Mouse (Mus musculus) naive thymus-derived CD4-positive, alpha-beta T cell, adult 2 months (primary cell): Measurements from ENCODE around the gene Elmsan1.

Experiments
- DNase-seq: peaks from one replicate; pipeline ENCODE4 v3.0.0-alpha.2; 2011; ENCODE audit warnings: low read depth

Gene Elmsan1

DNA sequence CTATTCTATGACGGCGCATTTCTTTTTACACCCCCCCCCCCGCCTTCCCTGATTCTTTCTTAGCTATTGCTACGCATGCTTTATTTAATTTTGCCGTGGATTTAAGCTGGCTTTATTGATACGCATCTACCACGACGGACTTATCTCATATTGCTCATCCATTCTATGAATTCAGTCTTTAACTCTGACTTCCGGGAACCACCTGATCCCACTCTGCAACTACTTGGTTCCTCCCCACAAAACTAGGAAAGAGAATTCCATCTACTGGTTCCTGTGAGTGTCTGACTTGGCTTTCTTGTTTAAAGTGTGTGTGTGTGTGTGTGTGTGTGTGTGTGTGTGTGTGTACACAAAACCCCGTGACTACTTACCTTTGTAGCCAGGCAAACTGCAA is 70.1 kb downstream of the Elmsan1 start:
- peak; percentile 40 for DNase-seq

GRCm38 (mm10) chr12:84147954-84148621 is 70.6 kb downstream of the Elmsan1 start, which contains the start of gene Pnma1:
Gene Pnma1, minus strand, starts transcription at chr12:84148489.
- DNase-seq = peak; percentile 61

- no peak for DNase-seq
These were observed 76.2 kb downstream of the Elmsan1 start for GRCm38 (mm10) chr12:84142281-84143050.

GRCm38 (mm10) chr12:84141271-84141670 is 77.4 kb downstream of the Elmsan1 start:
- no peak for DNase-seq

DNA sequence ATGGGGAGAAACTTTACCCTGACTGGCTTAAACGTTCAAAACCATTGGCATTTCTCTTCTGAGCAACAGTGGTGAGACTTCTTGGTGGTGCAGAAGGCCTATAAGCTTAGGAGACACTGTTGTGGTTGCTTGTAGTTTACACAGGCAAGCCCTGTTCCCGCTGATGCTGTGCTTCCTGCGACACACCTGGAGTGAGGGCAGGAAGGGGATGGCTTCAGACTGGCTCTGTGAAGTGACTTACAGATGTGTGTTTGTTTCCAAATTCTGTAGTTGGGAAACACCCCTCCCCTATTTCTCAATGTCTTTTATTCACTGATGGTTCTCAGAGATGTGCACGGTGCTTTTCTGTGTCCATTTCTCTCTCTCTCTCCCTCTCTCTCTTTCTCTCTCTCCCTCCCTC is 78.5 kb downstream of the Elmsan1 start:
- DNase-seq = no peak

DNA sequence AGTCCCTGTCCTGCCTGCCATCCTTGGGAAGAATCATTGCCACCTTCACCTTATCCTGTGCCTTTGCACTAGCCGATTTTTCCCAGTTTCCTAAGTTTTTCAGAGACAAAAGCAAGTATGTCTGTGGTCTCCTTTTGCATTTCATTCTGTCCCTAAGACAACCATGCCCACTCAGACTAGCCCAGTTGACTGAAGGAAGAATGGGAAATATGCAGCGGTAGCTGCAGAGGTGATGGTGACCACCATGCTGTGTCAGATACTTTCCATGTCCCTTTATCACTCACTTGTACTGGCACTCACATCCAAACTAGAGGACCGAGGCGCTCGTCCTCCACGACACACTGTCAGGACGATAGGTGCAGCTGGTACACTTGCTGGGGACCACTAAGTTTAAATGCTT is 81.5 kb downstream of the Elmsan1 start:
- DNase-seq = no peak

DNA sequence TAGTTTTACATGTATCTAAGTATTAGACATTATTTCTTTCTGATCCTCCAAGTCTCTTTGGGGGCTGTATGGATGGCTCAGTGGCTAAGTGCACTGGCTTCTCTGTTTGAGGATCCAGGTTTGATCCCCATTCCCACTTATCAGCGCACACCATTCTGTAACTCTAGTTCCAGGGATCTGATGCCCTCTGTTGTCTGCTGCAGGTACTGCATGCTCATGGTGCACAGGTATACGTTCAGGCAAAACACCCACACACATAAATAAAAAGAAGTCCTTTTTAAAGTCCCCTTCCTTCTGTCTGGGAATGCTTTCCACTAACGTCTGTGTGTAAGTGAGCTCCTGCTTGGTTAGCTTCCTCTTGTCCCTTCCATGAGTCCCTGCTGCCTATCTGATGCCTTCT is 86.4 kb downstream of the Elmsan1 start:
- DNase-seq = peak; percentile 50

GRCm38 (mm10) chr12:84129931-84130330 is 88.8 kb downstream of the Elmsan1 start:
- no peak for DNase-seq

DNA sequence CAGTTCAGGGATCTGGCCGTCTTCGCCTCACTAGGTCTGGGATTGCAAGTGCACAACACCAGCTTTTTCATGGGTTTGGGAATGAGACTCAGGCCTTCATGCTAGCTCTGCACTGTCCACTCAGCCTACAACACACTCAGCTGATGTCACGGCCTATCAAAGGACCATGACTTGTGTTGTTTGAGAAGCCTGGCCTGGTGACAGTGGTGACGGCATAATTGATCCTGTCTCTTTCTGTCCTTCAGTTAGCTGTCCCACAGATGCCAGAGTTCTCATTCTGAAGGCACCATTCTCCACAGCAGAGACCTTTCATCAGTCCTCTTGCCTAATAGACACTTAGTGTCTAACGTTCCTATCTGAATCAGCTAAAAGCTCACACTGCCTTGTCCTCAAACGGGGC is 90.1 kb downstream of the Elmsan1 start:
- no peak for DNase-seq

DNA sequence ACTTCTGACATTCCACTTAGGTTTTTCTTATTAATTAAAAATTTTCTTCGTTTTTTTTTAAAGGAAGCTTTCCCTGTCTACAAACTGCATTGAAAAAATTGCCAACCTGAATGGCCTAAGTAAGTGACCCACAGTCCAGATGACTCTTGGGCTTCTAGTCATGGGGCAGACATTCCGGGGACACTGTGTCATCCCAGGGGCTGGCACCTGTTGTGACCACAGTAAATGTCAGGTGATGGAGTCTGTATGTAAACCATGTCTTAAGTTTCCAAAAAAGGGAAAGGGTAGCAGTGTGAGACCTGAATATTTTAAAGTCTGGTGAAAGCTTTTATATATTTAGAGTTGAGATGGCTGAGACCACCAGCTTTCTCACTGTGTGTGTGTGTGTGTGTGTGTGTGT is 91.8 kb downstream of the Elmsan1 start:
- no peak for DNase-seq

GRCm38 (mm10) chr12:84125892-84126291 is 92.8 kb downstream of the Elmsan1 start:
- DNase-seq = no peak

- DNase-seq = no peak
These were observed 99.1 kb downstream of the Elmsan1 start for GRCm38 (mm10) chr12:84119584-84119983.

DNA sequence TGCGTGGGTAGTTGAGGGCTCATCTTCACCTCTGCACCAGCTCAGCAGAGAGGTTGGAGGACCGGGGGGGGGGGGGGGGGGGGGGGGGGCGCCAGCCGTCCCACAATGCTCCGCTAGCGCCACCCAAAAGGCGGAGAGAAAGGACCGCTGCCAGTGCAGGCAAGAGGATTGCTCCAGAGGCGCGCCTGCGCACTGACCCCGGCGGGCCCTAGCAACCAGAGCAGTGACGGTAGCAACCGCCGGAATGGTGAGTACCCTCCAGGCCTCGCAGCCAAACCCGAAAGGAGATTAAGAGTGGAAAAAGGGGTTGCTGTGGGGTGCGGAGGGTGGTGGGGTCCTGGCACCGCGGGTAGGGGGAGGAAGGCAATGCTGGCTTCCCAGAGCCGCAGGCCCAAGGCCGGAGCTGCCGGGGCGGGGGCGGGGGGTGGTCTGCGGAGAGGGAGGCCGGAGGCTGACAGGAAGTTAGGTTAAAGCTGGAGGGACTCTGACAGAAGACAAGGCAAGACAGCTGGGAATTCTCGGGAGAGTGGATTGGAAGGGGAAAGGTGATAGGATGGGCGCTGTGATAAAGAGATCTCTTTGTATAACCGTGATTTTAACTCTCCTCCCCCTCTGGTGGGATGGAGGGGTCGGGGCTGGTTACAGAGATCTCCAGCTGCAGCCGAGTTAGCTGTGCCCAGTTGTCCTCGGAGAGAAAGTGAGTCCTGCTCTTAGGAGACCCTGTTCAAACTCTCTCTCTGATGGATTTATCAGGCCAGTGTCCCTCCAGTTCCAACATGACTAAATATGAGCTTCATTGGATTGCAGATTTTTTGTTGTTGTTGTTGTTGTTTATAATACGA is 104.3 kb downstream of the Elmsan1 start, which contains the start of gene Dnal1:
TSS of gene Dnal1 (plus strand) at position 214 of the 842 bp plus-strand sequence.
- DNase-seq = peak; percentile 88

- no peak for DNase-seq
These were observed 105.0 kb downstream of the Elmsan1 start for GRCm38 (mm10) chr12:84113676-84114075.

DNA sequence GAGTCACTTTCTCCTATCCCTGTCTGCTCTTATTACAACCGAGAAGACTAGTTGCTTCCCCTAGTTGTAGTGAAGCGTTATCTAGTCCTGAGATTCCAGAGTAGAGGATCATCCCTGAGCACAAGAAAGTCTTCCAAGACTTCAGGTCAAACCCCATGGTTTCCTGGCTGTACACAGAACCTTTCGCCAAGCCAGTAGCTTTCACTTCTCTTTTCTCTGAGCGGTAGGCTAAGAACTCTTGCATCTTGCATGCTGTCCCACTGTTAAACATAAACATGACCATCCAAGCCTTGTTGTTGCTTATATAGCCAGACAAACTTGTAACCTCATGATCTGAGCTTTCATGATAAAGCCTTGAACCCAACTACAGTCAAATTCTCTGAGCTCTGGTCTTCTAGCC is 107.9 kb downstream of the Elmsan1 start:
- DNase-seq = no peak

- DNase-seq = no peak
These were observed 108.8 kb downstream of the Elmsan1 start for GRCm38 (mm10) chr12:84109924-84110323.

DNA sequence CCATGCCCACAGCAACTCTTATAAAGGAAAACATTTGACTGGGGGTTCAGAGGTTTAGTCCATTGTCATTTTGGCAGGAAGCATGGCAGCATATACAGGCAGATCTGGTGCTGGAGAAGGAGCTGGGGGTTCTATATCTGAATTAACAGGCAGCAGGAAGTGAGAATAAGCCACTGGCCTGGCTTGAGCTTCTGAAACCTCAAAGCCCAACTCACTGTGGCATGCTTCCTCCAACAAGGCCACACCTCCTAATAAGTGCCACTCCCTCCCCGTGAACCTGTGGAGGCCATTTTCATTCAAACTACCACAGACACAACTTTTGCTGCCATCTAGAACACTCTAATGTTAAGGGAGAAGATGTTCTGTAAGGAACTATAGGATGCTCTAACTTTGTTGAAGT is 111.0 kb downstream of the Elmsan1 start:
- DNase-seq = no peak

- DNase-seq = no peak
These were observed 111.7 kb downstream of the Elmsan1 start for GRCm38 (mm10) chr12:84107012-84107411.

DNA sequence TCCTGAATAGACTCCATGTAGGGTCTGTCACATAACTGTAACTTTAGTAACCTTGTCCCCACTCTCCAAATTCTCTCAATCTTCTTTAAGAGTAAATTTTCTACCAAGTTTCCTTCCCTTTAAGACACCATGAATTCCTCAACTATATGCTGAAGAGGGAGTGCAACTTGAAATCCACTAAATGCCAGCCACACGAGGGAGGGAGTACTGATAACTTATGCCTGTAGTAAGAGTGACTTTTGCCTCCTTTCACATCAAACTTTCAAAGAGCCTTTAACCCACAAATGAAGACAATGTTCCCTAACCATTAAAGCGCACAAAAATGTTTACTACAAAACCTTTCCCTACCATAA is 117.2 kb downstream of the Elmsan1 start:
- DNase-seq = no peak

GRCm38 (mm10) chr12:84100604-84101492 is 117.8 kb downstream of the Elmsan1 start, which contains the start of gene Acot6:
Gene Acot6, plus strand, starts transcription at chr12:84100654.
- DNase-seq = peak; percentile 71

DNA sequence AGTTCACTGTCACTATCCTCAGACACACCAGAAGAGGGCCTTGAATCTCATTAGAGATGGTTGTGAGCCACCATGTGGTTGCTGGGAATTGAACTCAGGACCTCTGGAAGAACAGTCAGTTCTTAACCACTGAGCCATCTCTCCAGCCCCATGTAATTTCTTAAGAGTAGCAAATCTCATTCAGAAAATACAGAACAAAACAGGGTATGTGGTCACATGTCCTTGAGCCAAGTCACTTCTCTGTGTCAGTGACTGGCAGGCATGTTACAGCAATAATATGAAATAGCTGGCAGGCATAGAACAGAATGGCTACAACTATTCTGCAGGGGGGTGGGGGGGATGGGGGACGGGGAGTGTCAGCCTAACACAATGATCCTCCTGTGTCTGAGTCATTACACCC is 118.6 kb downstream of the Elmsan1 start:
- DNase-seq = no peak

DNA sequence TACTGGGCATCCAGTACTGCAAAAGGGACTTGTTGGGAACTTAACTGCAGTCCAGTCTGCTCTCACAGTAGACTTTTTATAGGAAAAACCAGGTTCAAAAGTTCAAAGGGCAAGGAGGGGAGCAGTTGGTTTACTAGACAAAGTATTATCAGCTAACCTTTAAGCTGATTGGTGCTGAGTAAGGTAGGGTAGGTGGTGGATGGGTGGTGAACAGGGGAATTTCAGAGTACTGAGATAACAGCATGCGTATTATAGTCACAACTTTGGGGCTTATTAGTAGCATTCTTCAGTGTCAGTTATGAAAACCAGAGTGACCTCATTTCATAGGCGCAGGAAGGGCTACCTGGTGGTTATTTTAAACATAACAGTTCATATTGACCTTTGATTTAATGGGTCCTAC is 119.1 kb downstream of the Elmsan1 start:
- DNase-seq = no peak
